Mouse (Mus musculus) monocyte, adult 2 months (primary cell): ENCODE data around the gene Dpysl5.

Experiments used
- DNase-seq, 2 experiments: peaks; one replicate each; pipeline ENCODE4 v3.0.0; 2022; ENCODE audit warnings: low spot score in 2 of 2, low read depth in 1 of 2

The Dpysl5 gene

GRCm38 (mm10) chr5:30701866-30702265 lies 9.5 kb upstream of the Dpysl5 start:
- DNase-seq, result no peak

DNA sequence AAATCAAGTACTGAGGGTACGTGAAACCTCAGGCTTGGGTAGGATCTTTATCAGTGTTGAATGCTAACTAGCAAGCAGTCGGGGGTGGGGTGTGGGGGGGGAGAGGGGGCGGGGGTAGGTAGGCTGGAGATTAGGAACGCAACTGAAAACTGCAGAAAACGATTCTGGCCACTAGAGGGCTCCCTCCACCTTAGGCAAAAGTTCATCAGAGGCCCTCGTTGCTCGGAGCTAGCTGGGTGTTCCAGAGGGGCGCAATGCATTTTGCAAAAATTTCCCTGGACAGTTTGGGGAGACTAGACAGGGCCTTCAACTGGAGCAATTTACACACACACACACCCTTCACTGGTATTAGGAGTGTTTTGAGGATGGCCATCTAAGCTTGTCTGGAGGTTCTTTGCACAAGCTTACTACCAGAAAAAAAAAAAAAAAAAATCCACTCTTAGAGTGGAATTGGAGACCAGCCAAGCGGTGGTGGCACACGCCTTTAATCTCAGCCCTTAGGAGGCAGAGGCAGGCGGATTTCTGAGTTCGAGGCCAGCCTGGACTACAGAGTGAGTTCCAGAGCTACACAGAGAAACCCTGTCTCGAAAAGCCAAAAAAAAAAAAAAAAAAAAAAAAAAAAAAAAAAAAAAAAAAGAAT lies 1.5 kb upstream of the Dpysl5 start:
- peak in 1 of 2 experiments; percentile 21 for DNase-seq

DNA sequence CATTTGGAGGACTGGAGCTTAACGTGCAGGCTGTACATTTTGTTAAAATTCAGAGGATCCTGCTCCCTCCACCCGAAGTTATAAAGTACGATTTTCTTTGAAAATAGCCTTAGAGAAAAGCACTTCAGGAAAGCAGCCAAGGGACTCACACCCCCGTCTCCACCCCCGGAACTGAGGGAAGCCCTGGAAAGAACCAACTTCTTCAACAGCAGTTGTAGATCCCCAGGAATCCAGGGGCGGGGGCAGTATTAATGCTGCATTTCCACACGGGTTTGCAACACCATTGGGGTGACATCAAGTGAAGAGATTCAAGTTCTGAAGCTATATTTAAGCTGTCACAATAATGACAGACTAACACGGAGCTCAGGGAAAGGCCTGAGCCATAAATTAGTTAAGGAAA lies 878 bp upstream of the Dpysl5 start:
- no peak for DNase-seq

DNA sequence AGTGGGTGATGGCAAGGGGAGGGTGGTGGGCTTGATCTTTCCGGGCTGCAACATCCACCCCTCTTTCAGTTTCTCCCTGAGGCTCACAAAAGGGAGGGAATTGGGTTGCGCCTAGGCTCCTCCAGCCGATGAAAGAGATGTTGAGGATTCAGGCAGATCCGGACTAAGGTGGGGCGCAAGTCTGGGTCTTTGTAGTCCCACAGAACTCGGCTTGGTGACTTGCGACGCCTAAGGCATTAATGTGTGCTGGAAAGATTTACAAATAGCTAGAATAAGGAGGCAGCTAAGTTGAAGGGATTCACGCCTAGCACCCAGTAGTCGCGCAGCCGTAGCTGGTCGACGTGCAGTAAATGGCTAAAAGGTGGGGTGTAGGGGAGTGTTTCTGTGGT lies 632 bp downstream of the Dpysl5 start:
- DNase-seq, result no peak

DNA sequence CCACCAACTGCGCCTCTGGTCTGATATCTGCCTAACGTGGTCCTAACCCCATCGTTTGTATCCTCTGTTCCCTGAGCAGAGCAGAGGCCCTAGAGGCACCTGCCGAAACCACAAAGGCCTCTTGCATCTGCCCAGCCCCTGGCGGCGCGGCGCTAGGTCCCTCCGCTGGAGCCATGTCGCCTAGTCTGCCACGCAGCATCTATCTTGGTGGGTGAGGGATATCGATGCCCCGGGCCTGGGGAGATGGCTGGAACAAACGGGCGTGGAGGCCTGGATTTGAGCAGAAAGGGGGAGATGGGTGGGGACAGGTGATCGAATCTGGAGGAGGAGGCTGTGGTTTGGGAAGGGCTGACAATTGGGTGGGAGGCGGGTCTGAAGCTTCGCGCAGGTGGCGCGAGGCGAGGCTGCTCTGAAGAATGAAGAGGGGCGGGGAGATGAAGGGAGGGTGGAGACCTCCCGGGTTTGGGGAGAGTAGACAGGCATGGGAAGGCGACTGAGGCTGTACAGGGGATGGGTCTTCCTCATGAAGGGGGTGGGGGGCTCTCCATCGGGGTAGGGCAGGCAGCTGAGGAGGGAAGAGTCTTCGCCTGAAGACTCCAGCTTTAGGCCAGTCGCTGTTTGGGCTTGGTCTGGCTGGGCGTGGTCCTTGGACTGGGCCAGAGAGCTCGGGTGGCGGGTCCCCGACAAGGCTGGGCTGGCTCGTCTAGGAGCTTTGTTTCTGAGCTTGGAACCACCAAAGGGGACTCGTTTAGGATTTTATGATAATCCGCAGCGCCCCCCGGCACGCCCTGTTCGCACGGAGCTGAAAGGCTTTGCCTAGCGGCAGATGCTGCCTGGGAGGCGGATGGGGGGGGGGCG lies 1.3 kb downstream of the Dpysl5 start:
- no peak for DNase-seq

DNA sequence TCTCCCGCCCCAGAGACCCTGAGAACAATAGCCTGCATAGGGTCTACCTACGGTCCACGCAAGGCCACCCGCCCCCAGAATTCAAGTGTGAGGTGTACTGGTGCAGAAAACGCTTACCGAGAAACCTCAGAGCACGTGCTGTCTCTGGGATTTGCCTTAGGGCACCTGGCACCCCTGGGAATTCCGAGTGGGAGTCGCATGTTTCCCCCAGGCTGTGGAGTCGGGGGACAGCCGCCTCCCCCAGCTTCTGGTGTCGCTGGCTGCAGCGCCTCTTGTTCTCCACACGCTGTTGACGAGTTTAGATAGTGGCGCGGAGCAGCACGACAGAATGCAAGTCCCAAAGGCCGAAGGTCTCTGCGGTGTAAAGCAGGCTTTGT lies 1.9 kb downstream of the Dpysl5 start:
- DNase-seq, result no peak

DNA sequence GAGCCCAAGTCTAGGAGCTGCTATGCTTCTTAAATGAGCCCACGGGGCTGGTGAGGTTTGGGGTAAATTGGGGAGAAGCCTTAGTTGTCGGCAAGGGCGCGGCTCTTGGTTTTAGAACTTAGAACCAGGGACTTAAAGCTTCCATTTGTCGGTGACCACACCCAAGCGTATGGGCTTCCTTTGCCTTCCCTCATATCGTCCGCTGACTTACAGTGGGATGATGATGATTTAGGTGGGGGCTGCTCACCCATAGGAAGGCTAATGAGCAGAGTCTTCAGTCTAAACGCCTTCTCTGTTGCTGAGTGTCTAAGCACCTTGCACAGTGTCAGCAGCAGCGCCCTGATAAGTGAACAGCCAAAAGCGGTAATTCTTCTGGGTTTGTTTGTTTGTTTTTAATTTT lies 2.3 kb downstream of the Dpysl5 start:
- no peak for DNase-seq

GRCm38 (mm10) chr5:30716311-30716710 lies 4.9 kb downstream of the Dpysl5 start:
- no peak for DNase-seq

DNA sequence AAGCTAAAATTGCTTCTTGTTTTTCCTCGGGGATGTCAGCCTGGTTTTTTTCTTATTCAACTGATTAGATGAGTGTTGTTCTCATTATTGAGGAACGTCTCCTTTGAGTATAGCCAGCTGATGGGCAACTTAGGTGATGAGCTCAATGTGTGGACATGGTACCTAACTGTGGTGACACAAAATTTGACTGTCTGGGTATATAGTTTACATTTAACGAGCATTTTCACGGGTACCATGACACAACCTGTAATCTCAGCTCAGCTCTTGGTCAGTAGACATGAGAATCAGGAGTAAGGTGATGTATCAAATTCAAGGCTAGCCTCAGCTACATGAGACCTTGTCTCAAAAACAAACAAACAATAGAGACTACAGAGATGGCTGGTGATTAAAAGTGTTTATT lies 6.1 kb downstream of the Dpysl5 start:
- DNase-seq, result no peak

- DNase-seq, result no peak
Observed at GRCm38 (mm10) chr5:30717991-30718703, 6.8 kb downstream of the Dpysl5 start.

GRCm38 (mm10) chr5:30721935-30722334 lies 10.6 kb downstream of the Dpysl5 start:
- no peak for DNase-seq

- no peak for DNase-seq
Observed at GRCm38 (mm10) chr5:30726151-30726693, 14.9 kb downstream of the Dpysl5 start.

DNA sequence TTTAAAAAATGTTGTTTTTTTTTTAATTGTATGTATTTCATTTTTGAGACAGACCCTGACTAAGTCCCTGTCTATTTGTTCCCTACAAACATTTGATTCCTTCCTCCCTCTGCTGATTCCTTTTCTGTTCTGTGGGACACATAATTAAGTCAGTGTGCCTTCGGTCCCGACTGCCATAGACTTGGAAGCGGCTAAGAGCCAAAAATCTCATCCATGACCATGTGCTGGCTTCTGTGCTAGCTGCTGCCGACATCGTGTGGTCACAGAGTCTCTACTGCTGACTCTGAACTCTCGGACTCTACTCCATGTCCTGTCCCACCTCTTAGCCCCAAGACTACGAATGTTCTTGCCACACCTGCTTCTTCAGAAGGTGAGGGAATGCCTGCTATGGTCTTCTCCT lies 21.1 kb downstream of the Dpysl5 start:
- no peak for DNase-seq

DNA sequence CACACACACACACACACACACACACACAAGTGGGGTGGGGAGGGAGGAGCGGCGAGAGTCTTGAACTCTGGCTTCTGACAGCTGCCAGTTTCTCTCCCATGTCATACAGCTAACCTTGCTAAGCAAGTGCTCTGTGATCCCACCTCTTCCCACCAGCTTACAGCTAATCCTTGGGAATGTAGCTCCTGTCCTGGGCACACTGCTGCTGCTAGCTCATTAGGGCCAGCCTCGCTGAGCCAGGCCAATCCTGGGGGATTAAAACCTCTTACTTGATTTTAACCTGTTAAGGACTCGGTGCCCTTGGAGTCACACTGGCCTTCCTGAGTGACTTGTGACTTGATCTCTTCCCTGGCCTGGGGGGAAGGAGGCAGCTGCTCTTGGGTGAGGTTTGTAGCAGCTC lies 23.3 kb downstream of the Dpysl5 start:
- no peak for DNase-seq

DNA sequence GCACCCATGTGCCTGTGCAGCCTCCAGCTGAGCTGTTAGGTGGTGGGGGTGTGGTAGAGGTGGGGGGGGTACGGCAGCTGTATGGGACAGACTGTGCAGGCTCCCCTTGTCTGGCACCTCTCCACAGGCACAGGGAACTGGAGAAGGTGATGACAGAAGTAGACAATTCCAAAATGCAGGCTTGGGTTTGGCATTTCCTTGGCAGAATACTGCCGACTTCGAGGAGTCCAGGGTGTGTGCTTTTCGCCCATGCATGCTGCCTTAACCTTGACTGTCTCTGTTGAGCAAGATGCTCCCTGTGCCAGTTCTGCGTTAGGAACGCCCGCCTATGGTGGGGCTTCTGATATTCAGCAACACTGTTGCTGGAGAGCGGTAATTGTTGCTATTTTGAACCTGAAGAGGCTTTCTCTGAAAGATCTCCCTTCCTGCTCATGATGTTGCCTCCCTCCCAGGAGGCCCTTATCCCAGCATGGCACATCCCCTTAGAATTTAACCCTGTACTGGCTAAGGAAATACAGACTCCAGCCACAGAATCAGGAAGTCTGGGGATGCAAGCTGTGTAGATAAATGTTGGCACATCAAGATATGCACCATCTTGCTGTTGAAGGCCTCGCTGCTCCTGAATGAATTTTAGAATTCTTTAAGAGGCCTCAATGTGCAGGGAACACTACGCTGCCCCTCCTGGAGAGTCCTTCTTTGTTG lies 26.9 kb downstream of the Dpysl5 start:
- no peak for DNase-seq

- no peak for DNase-seq
Observed at GRCm38 (mm10) chr5:30739595-30739994, 28.2 kb downstream of the Dpysl5 start.

DNA sequence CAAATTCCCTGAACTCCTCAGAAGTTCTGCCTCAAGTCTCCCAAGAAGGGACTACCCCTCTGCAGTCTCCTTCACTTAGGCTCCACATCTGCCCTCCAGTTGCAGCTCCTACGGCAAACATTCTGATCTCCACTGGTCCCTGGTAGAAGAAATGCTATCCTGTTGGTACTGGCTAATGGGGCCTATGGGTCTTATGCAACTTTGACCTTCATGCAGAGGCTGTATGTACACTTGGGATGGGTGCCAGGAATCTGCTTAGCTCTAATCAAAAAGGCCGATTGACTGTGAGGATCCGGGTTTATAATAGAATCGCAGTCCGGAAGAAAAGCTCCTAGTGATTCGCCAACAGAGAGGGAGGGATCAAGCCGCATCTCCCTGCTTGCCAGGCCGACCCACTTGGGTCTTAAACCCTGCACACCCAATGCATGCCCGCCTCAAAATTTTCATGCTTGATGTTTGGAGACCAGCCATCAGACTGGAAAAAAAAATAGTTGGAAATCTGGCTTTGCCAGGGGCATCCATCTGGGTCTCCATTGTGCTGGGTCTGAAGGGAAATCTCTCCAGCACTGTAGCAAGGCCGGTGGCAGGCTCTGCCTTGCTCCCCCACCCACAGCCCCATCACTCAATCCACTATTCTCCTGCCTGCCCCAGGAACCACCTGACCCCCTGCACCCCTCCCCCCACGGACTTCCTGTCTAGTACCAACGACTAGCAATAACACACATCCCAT lies 38.4 kb downstream of the Dpysl5 start:
- no peak for DNase-seq

- no peak for DNase-seq
Observed at GRCm38 (mm10) chr5:30751071-30751470, 39.7 kb downstream of the Dpysl5 start.

DNA sequence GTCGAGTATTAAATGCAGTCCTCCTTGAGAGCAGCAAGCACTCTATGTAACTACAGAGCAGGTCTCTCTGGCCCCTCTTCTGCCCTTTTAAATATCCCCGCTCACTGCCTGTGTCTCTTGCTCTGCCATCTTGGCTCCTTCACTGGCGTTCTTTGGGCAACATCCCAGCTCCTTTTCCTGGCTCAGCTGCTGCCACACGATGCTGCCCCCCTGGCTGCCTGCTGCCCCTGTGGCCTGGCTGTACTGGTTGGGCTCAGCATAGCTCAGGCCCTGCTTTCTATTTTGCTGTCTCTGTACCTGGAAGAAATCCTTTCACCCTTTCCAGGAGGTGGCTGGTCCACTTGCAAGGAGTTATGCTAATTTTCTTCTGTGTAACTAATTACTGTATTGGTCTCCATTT lies 41.8 kb downstream of the Dpysl5 start:
- DNase-seq, result no peak

- no peak for DNase-seq
Observed at GRCm38 (mm10) chr5:30755215-30755614, 43.9 kb downstream of the Dpysl5 start.
